Mouse (Mus musculus): ENCODE results near the gene Prkar1b.

Prkar1b gene

GRCm38 (mm10) chr5:139110140-139110855, 39.5 kb downstream of the Prkar1b start:
- no peak for DNase-seq (ENCODE audit: low spot score)

- DNase-seq (ENCODE audit: low spot score) = no peak
These were observed 42.0 kb downstream of the Prkar1b start for GRCm38 (mm10) chr5:139107815-139108214.

- no peak for DNase-seq (ENCODE audit: low spot score)
These were observed 48.0 kb downstream of the Prkar1b start for GRCm38 (mm10) chr5:139101783-139102182.

GRCm38 (mm10) chr5:139098991-139099972, 50.5 kb downstream of the Prkar1b start:
- DNase-seq (ENCODE audit: low spot score) = peak; percentile 85

GRCm38 (mm10) chr5:139095297-139096110, 54.3 kb downstream of the Prkar1b start:
- DNase-seq (ENCODE audit: low spot score) = no peak

- DNase-seq (ENCODE audit: low spot score) = no peak
These were observed 56.3 kb downstream of the Prkar1b start for GRCm38 (mm10) chr5:139093534-139093933.

- no peak for DNase-seq (ENCODE audit: low spot score)
These were observed 58.1 kb downstream of the Prkar1b start for GRCm38 (mm10) chr5:139091713-139092112.

- DNase-seq (ENCODE audit: low spot score) = no peak
These were observed 59.6 kb downstream of the Prkar1b start for GRCm38 (mm10) chr5:139090162-139090561.

GRCm38 (mm10) chr5:139088173-139088572, 61.6 kb downstream of the Prkar1b start:
- DNase-seq (ENCODE audit: low spot score) = no peak

GRCm38 (mm10) chr5:139084831-139085519, 64.8 kb downstream of the Prkar1b start:
- peak; percentile 50 for DNase-seq (ENCODE audit: low spot score)

- DNase-seq (ENCODE audit: low spot score) = no peak
These were observed 65.5 kb downstream of the Prkar1b start for GRCm38 (mm10) chr5:139084302-139084701.

- peak; percentile 44 for DNase-seq (ENCODE audit: low spot score)
These were observed 66.0 kb downstream of the Prkar1b start for GRCm38 (mm10) chr5:139083841-139084240.

GRCm38 (mm10) chr5:139081370-139081769, 68.4 kb downstream of the Prkar1b start:
- no peak for DNase-seq (ENCODE audit: low spot score)

- DNase-seq (ENCODE audit: low spot score) = no peak
These were observed 71.7 kb downstream of the Prkar1b start for GRCm38 (mm10) chr5:139078156-139078462.

- no peak for DNase-seq (ENCODE audit: low spot score)
These were observed 72.3 kb downstream of the Prkar1b start for GRCm38 (mm10) chr5:139077311-139078155.

- DNase-seq (ENCODE audit: low spot score) = no peak
These were observed 73.4 kb downstream of the Prkar1b start for GRCm38 (mm10) chr5:139076450-139076849.

GRCm38 (mm10) chr5:139075791-139076190, 74.0 kb downstream of the Prkar1b start:
- peak; percentile 33 for DNase-seq (ENCODE audit: low spot score)

GRCm38 (mm10) chr5:139075125-139075524, 74.7 kb downstream of the Prkar1b start:
- DNase-seq (ENCODE audit: low spot score) = peak; percentile 70

- DNase-seq (ENCODE audit: low spot score) = no peak
These were observed 75.8 kb downstream of the Prkar1b start for GRCm38 (mm10) chr5:139073977-139074376.

GRCm38 (mm10) chr5:139072866-139073265, 76.9 kb downstream of the Prkar1b start:
- no peak for DNase-seq (ENCODE audit: low spot score)

Measured in MN1 (cell line).